Mouse (Mus musculus): ENCODE measurements around the gene Adcy5. TPM values are rescaled to one million over a fixed set of nuclear protein-coding genes. Genes with fewer than 3 reads are reported as not detected.

The Adcy5 gene
- 0.40 and 1.8 TPM in 2 replicates for polyA plus RNA-seq (2015; fragmentation: Nextera tagmentation; extraction: Ambion mirVana)

DNA sequence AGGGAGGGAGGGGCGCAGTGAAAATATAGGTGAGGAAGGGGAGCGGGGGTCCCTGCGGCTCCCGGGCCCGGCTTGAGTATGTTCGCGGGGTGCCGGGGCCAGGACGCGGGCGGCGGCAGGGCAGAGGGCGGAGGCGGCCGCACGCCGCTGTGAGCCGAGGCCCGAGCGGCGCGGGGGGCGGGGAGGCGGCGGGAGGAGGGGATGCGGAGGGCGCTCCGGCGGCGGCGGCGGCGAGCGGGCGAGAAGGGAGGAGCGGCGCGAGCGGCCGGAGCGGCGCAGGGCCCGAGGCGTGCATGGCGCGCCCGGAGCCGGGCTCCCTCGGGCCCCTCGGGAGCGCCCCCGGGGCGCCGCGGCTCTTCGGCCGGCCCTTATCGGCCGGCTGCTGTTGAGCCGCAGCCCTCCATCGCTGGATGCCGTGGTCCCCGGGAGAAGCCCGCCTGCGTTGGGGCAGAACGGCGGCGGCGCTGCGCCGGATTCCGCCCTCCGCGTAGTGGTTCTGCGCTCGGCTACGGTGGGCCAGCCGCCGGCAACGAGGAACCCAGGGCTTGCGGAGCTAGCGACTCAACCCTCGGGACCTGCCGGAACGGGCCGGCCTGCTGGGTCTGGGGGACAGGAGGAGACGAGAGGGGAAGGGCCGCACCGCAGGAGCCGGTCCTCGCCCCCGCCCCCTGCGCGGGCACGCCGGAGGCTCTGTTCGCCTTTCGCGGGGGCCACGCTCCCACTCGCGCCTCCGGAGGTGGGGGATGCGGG lies at the start of gene Adcy5:
Adcy5 (plus strand) TSS at position 237 of the 750 bp plus-strand sequence.

Other genes starting within 250 kb of the Adcy5 start
- 19.3 and 71.3 TPM in 2 replicates for gene Hacd2, start 132.4 kb upstream of the Adcy5 start, polyA plus RNA-seq (2015; fragmentation: Nextera tagmentation; extraction: Ambion mirVana)
- 20.4 and 25.1 TPM in 2 replicates for gene Sec22a, start 209.0 kb downstream of the Adcy5 start, polyA plus RNA-seq (2015; fragmentation: Nextera tagmentation; extraction: Ambion mirVana)

Measured in skeletal muscle tissue, postnatal 0 days (tissue).